Mouse (Mus musculus) CH12.LX (cell line): ENCODE results near the gene Nfic. TPM values are rescaled to one million over a fixed set of nuclear protein-coding genes. Genes with fewer than 3 reads are reported as not detected.

Source experiments
- DNase-seq: peaks from one replicate; pipeline ENCODE4 v3.0.0-alpha.2; 2013; ENCODE audit errors: extremely low read depth
- H3K27ac ChIP-seq: 2 replicates; pipeline ENCODE4 v1.5.1; 2012; ENCODE audit warnings: low read depth, mild to moderate bottlenecking, control low read depth, moderate library complexity; ENCODE audit not compliant: insufficient read depth
- H3K27me3 ChIP-seq: replicated peaks from 2 replicates; pipeline ENCODE3; 2012; ENCODE audit warnings: inconsistent platforms
- H3K36me3 ChIP-seq, 2 experiments: replicated peaks in 1 of 2; 2 replicates each; pipeline versions ENCODE3 to v1.6.1; 2012; ENCODE audit warnings: inconsistent platforms in 1 of 2, low read length in 1 of 2, mild to moderate bottlenecking in 1 of 2, mixed read lengths in 1 of 2, moderate library complexity in 1 of 2; ENCODE audit not compliant: control insufficient read depth in 1 of 2, insufficient read depth in 1 of 2
- H3K4me1 ChIP-seq, 2 experiments: 2 replicates each; pipeline ENCODE4 v1.6.1; 2012; ENCODE audit warnings: inconsistent platforms in 1 of 2, moderate library complexity in 1 of 2; ENCODE audit not compliant: insufficient read depth in 2 of 2, control insufficient read depth in 1 of 2
- H3K4me2 ChIP-seq: 2 replicates; pipeline ENCODE4 v1.6.1; 2012; ENCODE audit warnings: low read depth, mild to moderate bottlenecking, control low read depth; ENCODE audit not compliant: poor library complexity, insufficient read depth, severe bottlenecking
- H3K4me3 ChIP-seq, 3 experiments: fragments of 150-350 bp in 1 of 3; sonication (generic) in 1 of 3; replicated peaks in 1 of 3; 2 replicates each; pipeline versions ENCODE3 to v1.5.1; 2011 to 2012; ENCODE audit warnings: low read depth in 2 of 3, low read length in 2 of 3, mild to moderate bottlenecking in 2 of 3, moderate library complexity in 2 of 3, control low read depth in 1 of 3, improper control_type of control experiment in 1 of 3, inconsistent platforms in 1 of 3, mixed read lengths in 1 of 3; ENCODE audit not compliant: poor library complexity in 1 of 3
- H3K79me2 ChIP-seq: replicated peaks from 2 replicates; pipeline ENCODE4 v1.6.1; 2012; ENCODE audit warnings: mild to moderate bottlenecking, moderate library complexity; ENCODE audit not compliant: control insufficient read depth, poor library complexity, insufficient read depth, severe bottlenecking; ENCODE audit errors: extremely low read depth
- H3K9ac ChIP-seq: 2 replicates; pipeline ENCODE4 v1.6.1; 2012; ENCODE audit warnings: low read depth, mild to moderate bottlenecking, control low read depth, moderate library complexity; ENCODE audit not compliant: insufficient read depth
- H3K9me3 ChIP-seq: replicated peaks from 2 replicates; pipeline ENCODE3; 2012; ENCODE audit warnings: low read length, inconsistent platforms, mixed read lengths
- CHD1 ChIP-seq: IDR thresholded peaks from 2 replicates; pipeline ENCODE4 v1.6.1; 2012; ENCODE audit warnings: low read depth, low read length, improper control_type of control experiment, inconsistent platforms
- ELF1 ChIP-seq: IDR thresholded peaks from 2 replicates; pipeline ENCODE4 v1.6.1; 2014; ENCODE audit warnings: low read depth, mild to moderate bottlenecking, inconsistent platforms, low read length, improper control_type of control experiment
- EP300 ChIP-seq: IDR thresholded peaks from 2 replicates; pipeline ENCODE4 v1.6.1; 2011; ENCODE audit warnings: low read length, improper control_type of control experiment
- GABPA ChIP-seq: IDR thresholded peaks from 2 replicates; pipeline ENCODE4 v1.6.1; 2012; ENCODE audit warnings: low read depth, low read length, improper control_type of control experiment, inconsistent platforms; ENCODE audit not compliant: insufficient replicate concordance
- JUN ChIP-seq: IDR thresholded peaks from 2 replicates; pipeline ENCODE4 v1.6.1; 2011; ENCODE audit warnings: low read depth, mild to moderate bottlenecking, low read length, improper control_type of control experiment, moderate library complexity; ENCODE audit not compliant: insufficient read depth
- JUND ChIP-seq: conservative IDR thresholded peaks from 2 replicates; pipeline ENCODE4 v1.6.1; 2011; ENCODE audit warnings: low read depth, low read length, improper control_type of control experiment
- KAT2A ChIP-seq: IDR thresholded peaks from 2 replicates; pipeline ENCODE4 v1.6.1; 2012; ENCODE audit warnings: low read length, improper control_type of control experiment, inconsistent platforms; ENCODE audit not compliant: insufficient replicate concordance
- MAFK ChIP-seq: IDR thresholded peaks from 2 replicates; pipeline ENCODE4 v1.6.1; 2011; ENCODE audit warnings: low read length, improper control_type of control experiment; ENCODE audit not compliant: insufficient replicate concordance
- MAZ ChIP-seq: IDR thresholded peaks from 2 replicates; pipeline ENCODE4 v1.6.1; 2012; ENCODE audit warnings: low read depth, mild to moderate bottlenecking, inconsistent platforms, low read length, improper control_type of control experiment, moderate library complexity
- MEF2A ChIP-seq: IDR thresholded peaks from 2 replicates; pipeline ENCODE4 v1.6.1; 2014; ENCODE audit warnings: low read depth, mild to moderate bottlenecking, inconsistent platforms, low read length, improper control_type of control experiment, borderline replicate concordance
- NELFE ChIP-seq: IDR thresholded peaks from 2 replicates; pipeline ENCODE4 v1.6.1; 2011; ENCODE audit warnings: low read depth, low read length, improper control_type of control experiment
- NRF1 ChIP-seq: IDR thresholded peaks from 2 replicates; pipeline ENCODE4 v1.6.1; 2014; ENCODE audit warnings: low read depth, mild to moderate bottlenecking, inconsistent platforms, low read length, improper control_type of control experiment, moderate library complexity
- PAX5 ChIP-seq: IDR thresholded peaks from 2 replicates; pipeline ENCODE4 v1.6.1; 2012; ENCODE audit warnings: low read length, inconsistent platforms, mixed read lengths
- POLR2A ChIP-seq: IDR thresholded peaks from 2 replicates; pipeline ENCODE4 v1.6.1; 2011; ENCODE audit warnings: low read depth, mild to moderate bottlenecking, improper control_type of control experiment, low read length
- RCOR1 ChIP-seq: conservative IDR thresholded peaks from 2 replicates; pipeline ENCODE4 v1.6.1; 2012; ENCODE audit warnings: low read depth, mild to moderate bottlenecking, inconsistent platforms, low read length, improper control_type of control experiment
- SIN3A ChIP-seq: IDR thresholded peaks from 2 replicates; pipeline ENCODE4 v1.6.1; 2012; ENCODE audit warnings: low read length, improper control_type of control experiment, inconsistent platforms
- TCF12 ChIP-seq: IDR thresholded peaks from 2 replicates; pipeline ENCODE4 v1.6.1; 2014; ENCODE audit warnings: low read depth, mild to moderate bottlenecking, inconsistent platforms, low read length, improper control_type of control experiment
- ZC3H11A ChIP-seq: IDR thresholded peaks from 2 replicates; pipeline ENCODE4 v1.6.1; 2012; ENCODE audit warnings: low read depth, mild to moderate bottlenecking, inconsistent platforms, low read length, improper control_type of control experiment
- ZKSCAN1 ChIP-seq: IDR thresholded peaks from 2 replicates; pipeline ENCODE4 v1.6.1; 2012; ENCODE audit warnings: low read depth, inconsistent platforms, low read length, improper control_type of control experiment, borderline replicate concordance
- ZMIZ1 ChIP-seq: IDR thresholded peaks from 2 replicates; pipeline ENCODE4 v1.6.1; 2012; ENCODE audit warnings: low read depth, mild to moderate bottlenecking, inconsistent platforms, low read length, improper control_type of control experiment
- ZNF384 ChIP-seq: IDR thresholded peaks from 2 replicates; pipeline ENCODE4 v1.6.1; 2012; ENCODE audit warnings: low read depth, low read length, improper control_type of control experiment, inconsistent platforms
- dilution Hi-C: fragments of 300-500 bp; cut with MboI; formaldehyde crosslinking; loops from 2 replicates; pipeline ENCODE4 v1.14.3; 2020; ENCODE audit warnings: low sequenced_read_pairs; ENCODE audit not compliant: extremely low pct_unique_long_range_greater_than_20kb, extremely low pct_ligation_motif_present
- in situ Hi-C: fragments of 300-500 bp; cut with MboI; formaldehyde crosslinking; loops from 3 replicates; pipeline ENCODE4 v1.14.3; 2019; ENCODE audit warnings: low sequenced_read_pairs, low pct_ligation_motif_present, low pct_unique_long_range_greater_than_20kb, mixed read lengths
- polyA plus RNA-seq: library from polyadenylated mRNA; unstranded; fragments of >175 nt; gene quantifications from 2 replicates; pipeline ENCODE4 v1.2.1, GENCODE M21; 2012; ENCODE audit warnings: low read depth; ENCODE audit not compliant: insufficient read length
- total RNA-seq, 2 experiments: library from RNA; depleted of rRNA; stranded (reverse); fragments of 300-350 nt in 1 of 2; fragments of >200 nt in 1 of 2; gene quantifications; 2 replicates each; pipeline ENCODE4 v1.2.3; 2012 to 2014

The Nfic gene
- total and polyA plus RNA-seq, 3 experiments: 0.07 to 4.7 (median 4.0) TPM

DNA sequence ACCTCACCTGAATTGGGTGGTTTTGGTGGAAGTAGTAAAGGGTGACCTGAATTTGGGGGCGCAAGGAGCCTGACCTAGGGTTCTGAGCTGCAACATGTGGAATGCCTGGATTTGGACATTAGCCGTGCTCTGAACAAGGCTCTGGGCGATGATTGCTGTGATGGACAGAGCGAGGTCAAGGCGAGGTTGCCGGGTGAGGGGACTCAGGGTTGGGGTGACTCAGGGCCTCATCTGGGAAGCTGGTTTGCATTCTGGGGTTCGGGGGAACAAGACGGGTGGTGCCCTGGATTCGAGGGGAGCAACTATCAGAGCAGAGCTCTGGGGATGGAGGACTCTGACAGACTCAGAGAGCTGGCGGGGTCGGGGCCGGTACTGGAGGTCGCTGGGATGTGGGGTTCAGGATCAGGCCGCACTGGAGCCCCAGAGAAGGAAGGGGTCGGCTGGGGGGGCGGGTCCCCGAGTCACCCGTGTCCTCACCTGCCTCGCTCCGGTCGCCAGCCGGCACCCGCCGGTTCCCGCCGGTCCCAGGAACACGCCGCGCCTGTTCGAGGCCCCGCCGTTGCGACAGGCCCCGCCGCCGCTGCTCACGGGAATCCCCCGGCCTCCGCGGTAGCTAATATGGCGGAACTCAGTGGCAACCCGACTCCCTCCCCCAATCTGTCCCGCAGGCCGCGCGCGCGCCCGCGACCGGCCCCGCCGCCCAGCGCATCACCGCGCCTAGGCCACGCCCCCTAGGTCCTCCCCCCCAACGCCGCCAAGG is 77.5 kb downstream of the Nfic start, which contains the start of gene Fzr1:
Gene Fzr1 (minus strand): TSS at position 724 of the 760 bp plus-strand sequence.
- no peaks in the 10 kb centered on the region for H3K27me3 ChIP-seq
- H3K27ac ChIP-seq: peak within 1 kb of the TSS; percentile 29
- peaks cover 5 to 42% of the 10 kb centered on the region in 2 experiments; a peak in 3 of 4 replicates for H3K4me1 ChIP-seq
- H3K9me3 ChIP-seq: no peaks in the 10 kb centered on the region
- in situ Hi-C loops: no loop called here
- peak within 1 kb of the TSS; percentile 94 for H3K4me2 ChIP-seq
- peak within 1 kb of the TSS; percentile 90 for H3K9ac ChIP-seq
- TF ChIP-seq JUN (no peak), POLR2A (peak; percentile 64), NELFE (peak; percentile 11)
- TF ChIP-seq, all 38 proteins: peak for 2
- peaks cover 18 to 24% of the 10 kb centered on the region in 2 experiments for H3K36me3 ChIP-seq
- peak within 1 kb of the TSS; percentile 75 to 97 (median 90) for H3K4me3 ChIP-seq
- dilution Hi-C loops: no loop called here
- peaks cover 36% of the 10 kb centered on the region for H3K79me2 ChIP-seq
- no peak for DNase-seq

DNA sequence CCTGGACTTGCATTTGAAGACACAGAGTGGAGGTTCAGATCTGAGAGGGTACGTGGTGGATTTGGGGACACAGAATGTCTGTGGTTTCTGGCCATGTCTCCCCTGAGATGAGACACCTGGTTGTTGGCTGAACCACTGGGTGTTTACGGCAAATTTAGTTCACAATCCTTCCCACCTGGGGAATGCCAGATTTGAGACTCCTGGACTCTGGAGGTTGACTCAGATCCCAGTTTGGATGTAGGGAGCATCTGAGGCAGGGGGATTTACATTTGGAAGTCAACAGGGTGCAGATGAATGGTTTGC is 78.1 kb downstream of the Nfic start:
- in situ Hi-C loops (no loop called here), dilution Hi-C loops (no loop called here)
- H3K4me1 ChIP-seq: peaks cover 5 to 42% of the 10 kb centered on the region in 2 experiments; a peak in 3 of 4 replicates
- TF ChIP-seq CHD1 (no peak), MAFK (no peak), ZKSCAN1 (no peak)
- no peaks in the 10 kb centered on the region for H3K9me3 ChIP-seq
- peak overlapping the region; percentile 94 for H3K4me2 ChIP-seq
- H3K27ac ChIP-seq: peak overlapping the region; percentile 29; the same call in 1 of the 2 replicates
- H3K27me3 ChIP-seq: no peaks in the 10 kb centered on the region
- peak overlapping the region; percentile 75 to 97 (median 90) for H3K4me3 ChIP-seq
- H3K36me3 ChIP-seq: peaks cover 24 to 31% of the 10 kb centered on the region in 2 experiments
- H3K79me2 ChIP-seq: peaks cover 36% of the 10 kb centered on the region
- H3K9ac ChIP-seq: peak overlapping the region; percentile 90
- no peak for DNase-seq

- Histone ChIP-seq H3K9me3 (no peaks in the 10 kb centered on the region), H3K4me1 (peaks cover 5 to 42% of the 10 kb centered on the region in 2 experiments; a peak in 3 of 4 replicates), H3K4me2 (peak overlapping the region; percentile 94), H3K9ac (peak overlapping the region; percentile 90), H3K27me3 (no peaks in the 10 kb centered on the region), H3K4me3 (peak overlapping the region; percentile 75 to 97 (median 90)), H3K27ac (peak overlapping the region; percentile 3; the same call in 1 of the 2 replicates), H3K36me3 (peaks cover 29 to 36% of the 10 kb centered on the region in 2 experiments), H3K79me2 (peaks cover 36% of the 10 kb centered on the region)
- DNase-seq: peak; percentile 58
- in situ Hi-C loops (no loop called here), dilution Hi-C loops (no loop called here)
- TF ChIP-seq NRF1 (peak; percentile 53), CHD1 (0 out of 2 replicates have a peak, but pooled peaks have one; percentile 55), ZC3H11A (no peak), SIN3A (peak; percentile 68), TCF12 (no peak), GABPA (no peak), EP300 (no peak), PAX5 (no peak), ZMIZ1 (peak; percentile 71; the same call in 1 of the 2 replicates), ZNF384 (no peak), JUND (no peak), RCOR1 (no peak), MAFK (no peak), POLR2A (peak; percentile 61), JUN (no peak), MEF2A (0 out of 2 replicates have a peak, but pooled peaks have one; percentile 24), KAT2A (no peak), MAZ (0 out of 2 replicates have a peak, but pooled peaks have one; percentile 37), ELF1 (peak; percentile 68)
These were observed 78.7 kb downstream of the Nfic start for GRCm38 (mm10) chr10:81376561-81377361.
